Mouse (Mus musculus) embryonic facial prominence, embryonic 14.5 days (tissue): ENCODE results near the gene Atpaf1. TPM values are rescaled to one million over a fixed set of nuclear protein-coding genes. Genes with fewer than 3 reads are reported as not detected.

Experiments used
- ATAC-seq: fragments of 200-750 bp; cut with Nextera tagmentation; 2 replicates; pipeline ENCODE4 v1.8.0; 2017; ENCODE audit warnings: low read depth, moderate number of reproducible peaks, moderate TSS enrichment
- DNase-seq: peaks from one replicate; pipeline ENCODE4 v3.0.0-alpha.2; 2015; ENCODE audit warnings: low spot score
- H3K27ac ChIP-seq: fragments of 300-500 bp; sonication (generic); replicated peaks from 2 replicates; pipeline ENCODE4 v1.5.1; 2014; ENCODE audit warnings: low read depth, mild to moderate bottlenecking, low read length, moderate library complexity
- H3K27me3 ChIP-seq: fragments of 300-500 bp; sonication (generic); replicated peaks from 2 replicates; pipeline ENCODE4 v1.6.1; 2014; ENCODE audit warnings: low read length; ENCODE audit not compliant: control insufficient read depth, insufficient read depth
- H3K36me3 ChIP-seq: fragments of 300-500 bp; sonication (generic); 2 replicates; pipeline ENCODE4 v1.6.1; 2014; ENCODE audit warnings: low read length, mixed read lengths; ENCODE audit not compliant: control insufficient read depth, insufficient read depth
- H3K4me1 ChIP-seq: fragments of 300-500 bp; sonication (generic); 2 replicates; pipeline ENCODE4 v1.6.1; 2014; ENCODE audit warnings: antibody characterized with exemption, low read length; ENCODE audit not compliant: control insufficient read depth, insufficient read depth
- H3K4me2 ChIP-seq: fragments of 300-500 bp; sonication (generic); 2 replicates; pipeline ENCODE4 v1.6.1; 2014; ENCODE audit warnings: low read depth, mild to moderate bottlenecking, low read length, moderate library complexity, mixed read lengths
- H3K4me3 ChIP-seq: fragments of 300-500 bp; sonication (generic); 2 replicates; pipeline ENCODE4 v1.5.1; 2014; ENCODE audit warnings: low read depth, mild to moderate bottlenecking, low read length
- H3K9ac ChIP-seq: fragments of 300-500 bp; sonication (generic); 2 replicates; pipeline ENCODE4 v1.6.1; 2014; ENCODE audit warnings: low read depth, mild to moderate bottlenecking, low read length, moderate library complexity, mixed read lengths
- H3K9me3 ChIP-seq: fragments of 300-500 bp; sonication (generic); 2 replicates; pipeline ENCODE4 v1.6.1; 2016; ENCODE audit warnings: low read length; ENCODE audit not compliant: control insufficient read depth
- WGBS: fragments of 180-500 bp; shearing (Covaris S2); extraction: QIAGEN DNeasy Blood & Tissue Kit; methylation state at CpG from one replicate; pipeline ENCODE4 v1.1.7; 2014; 5-methylcytosine and 5-hydroxymethylcytosine counted together
- polyA plus RNA-seq: library from polyadenylated mRNA; unstranded; fragments of >200 nt; fragmentation: Nextera tagmentation; extraction: Ambion mirVana; gene quantifications from 2 replicates; pipeline ENCODE4 v1.2.1, GENCODE M21; 2014

The Atpaf1 gene
- polyA plus RNA-seq, 1 experiment from 2014 or later = 54.4 TPM

DNA sequence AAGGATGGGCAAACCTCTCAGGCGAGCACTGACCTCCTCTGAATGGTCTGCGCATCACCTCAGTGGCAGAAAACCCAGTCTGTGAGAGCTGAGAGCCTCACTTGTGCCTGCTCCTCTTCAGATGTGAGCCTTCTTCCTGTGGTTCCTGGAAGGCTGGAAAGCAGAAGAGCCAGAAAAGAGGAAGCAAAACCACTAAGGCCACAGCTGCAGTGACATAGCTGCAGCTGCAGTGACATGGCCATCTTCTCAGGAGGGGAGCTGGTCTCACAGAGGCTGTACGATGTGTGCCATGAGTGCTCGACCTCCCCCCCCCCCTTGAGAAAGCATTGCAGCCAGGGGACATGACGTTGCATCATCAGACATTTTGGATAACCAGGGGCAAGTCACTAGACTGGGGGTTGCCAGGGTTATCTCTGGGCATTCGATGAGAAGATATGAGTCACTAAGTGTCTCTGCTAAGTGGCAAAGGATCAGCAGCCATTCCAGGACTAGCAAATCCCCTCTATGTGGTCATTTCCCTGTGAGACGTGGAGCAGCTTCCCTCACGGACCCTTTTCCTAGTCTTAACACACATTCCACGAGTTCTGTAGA lies 72.8 kb downstream of the Atpaf1 start:
- no peaks in the 10 kb centered on the region for H3K9me3 ChIP-seq
- no peak overlapping the region for H3K4me2 ChIP-seq
- H3K9ac ChIP-seq = no peak overlapping the region
- H3K27me3 ChIP-seq = no peaks in the 10 kb centered on the region
- H3K4me1 ChIP-seq = peaks cover 7% of the 10 kb centered on the region
- H3K36me3 ChIP-seq = peaks cover 35% of the 10 kb centered on the region
- H3K4me3 ChIP-seq = no peak overlapping the region
- 81% methylated on average over 9 of the region's 9 CpGs for WGBS
- H3K27ac ChIP-seq = no peak overlapping the region
- DNase-seq (no peak), ATAC-seq (no peak)

DNA sequence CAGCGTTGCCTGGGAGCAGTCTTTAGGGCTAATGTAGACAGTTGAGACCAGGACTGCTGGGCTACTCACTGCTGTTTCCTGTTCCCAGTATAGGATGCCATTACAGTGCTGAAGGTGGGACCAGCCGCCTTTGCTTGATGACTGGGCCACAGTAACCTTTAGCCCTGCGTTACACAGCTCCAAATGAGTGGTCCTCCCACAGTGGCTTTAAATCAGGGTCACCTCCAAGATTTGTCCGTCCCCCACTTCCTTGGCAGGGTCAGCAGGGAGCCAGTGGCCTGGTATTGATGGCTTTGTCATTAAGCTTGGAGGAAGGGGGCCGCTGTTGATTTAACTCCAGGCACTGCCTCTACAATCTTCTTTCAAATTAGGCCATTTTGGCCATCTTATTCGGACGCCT lies 78.7 kb downstream of the Atpaf1 start:
- no peak overlapping the region for H3K4me3 ChIP-seq
- no peaks in the 10 kb centered on the region for H3K4me1 ChIP-seq
- no peak overlapping the region for H3K9ac ChIP-seq
- WGBS = 70% methylated on average over 7 of the region's 7 CpGs
- no peaks in the 10 kb centered on the region for H3K9me3 ChIP-seq
- H3K27ac ChIP-seq = no peak overlapping the region
- peaks cover 39% of the 10 kb centered on the region; the same call in 1 of the 2 replicates for H3K36me3 ChIP-seq
- H3K4me2 ChIP-seq = no peak overlapping the region
- DNase-seq (no peak), ATAC-seq (no peak)
- no peaks in the 10 kb centered on the region for H3K27me3 ChIP-seq

DNA sequence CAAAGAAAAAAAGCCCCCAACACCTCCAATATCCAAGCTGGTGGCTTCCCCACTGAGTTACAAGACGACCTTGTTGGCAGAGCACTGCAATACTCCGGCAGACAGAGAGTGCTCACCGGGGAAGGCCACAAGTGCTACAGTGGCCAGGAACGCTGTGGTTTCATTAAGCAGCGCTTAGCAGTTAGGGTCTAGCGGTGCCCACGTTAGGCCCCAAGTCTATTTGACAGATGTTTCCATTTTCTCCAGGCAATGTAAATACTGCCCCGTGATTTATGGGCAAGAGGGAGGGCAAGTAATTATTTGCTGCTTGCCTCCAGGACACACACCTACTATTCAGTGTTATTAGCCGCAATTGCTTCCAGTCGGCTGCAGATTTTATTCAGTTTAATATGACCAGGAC lies 79.3 kb downstream of the Atpaf1 start:
- peaks cover 39% of the 10 kb centered on the region; the same call in 1 of the 2 replicates for H3K36me3 ChIP-seq
- H3K9me3 ChIP-seq = no peaks in the 10 kb centered on the region
- no peak overlapping the region for H3K4me2 ChIP-seq
- H3K27me3 ChIP-seq = no peaks in the 10 kb centered on the region
- H3K4me1 ChIP-seq = no peaks in the 10 kb centered on the region
- no peak for DNase-seq
- H3K4me3 ChIP-seq = no peak overlapping the region
- no peak for ATAC-seq
- no peak overlapping the region for H3K9ac ChIP-seq
- 32% methylated on average over 10 of the region's 10 CpGs for WGBS
- H3K27ac ChIP-seq = no peak overlapping the region

Other genes starting within 250 kb of the Atpaf1 start
- not detected in 2 replicates for gene Cyp4a31, start 221.2 kb upstream of the Atpaf1 start, polyA plus RNA-seq
- gene Cyp4a32, start 183.8 kb upstream of the Atpaf1 start, polyA plus RNA-seq = not detected in 2 replicates
- 4.9 and 6.3 TPM in 2 replicates for gene Cyp4b1, start 137.1 kb upstream of the Atpaf1 start, polyA plus RNA-seq
- 42.3 and 43.9 TPM in 2 replicates for gene Efcab14, start 47.1 kb upstream of the Atpaf1 start, polyA plus RNA-seq
- gene Tex38, start 3.8 kb upstream of the Atpaf1 start, polyA plus RNA-seq = 0.26 TPM in 1 of 2 replicates, not detected in the other
- gene Mob3c, start 43.3 kb downstream of the Atpaf1 start, polyA plus RNA-seq = 8.3 and 11.6 TPM in 2 replicates
- gene Mknk1, start 54.4 kb downstream of the Atpaf1 start, polyA plus RNA-seq = 24.1 and 25.3 TPM in 2 replicates
- 0.31 TPM in 1 of 2 replicates, not detected in the other for gene Kncn, start 99.6 kb downstream of the Atpaf1 start, polyA plus RNA-seq
- 0.10 and 0.29 TPM in 2 replicates for gene 6430628N08Rik, start 105.9 kb downstream of the Atpaf1 start, polyA plus RNA-seq
- gene Dmbx1, start 155.1 kb downstream of the Atpaf1 start, polyA plus RNA-seq = 0.26 and 0.58 TPM in 2 replicates
- 3.8 and 4.5 TPM in 2 replicates for gene Faah, start 233.1 kb downstream of the Atpaf1 start, polyA plus RNA-seq